Mouse (Mus musculus): ENCODE data around the gene Cd151. TPM values are rescaled to one million over a fixed set of nuclear protein-coding genes. Genes with fewer than 3 reads are reported as not detected.
"Not testable (repeated sequence)": the region's sequence is repeated elsewhere in the genome, so short reads cannot be mapped to it uniquely, and the experiment has no call there.

Gene Cd151
- total RNA-seq, 2 experiments from 2014 or later, result 11.0 TPM; not detected in 1

- peak; percentile 71 for ATAC-seq (replicated peaks; ENCODE audit: low FRiP score, poor library complexity, severe bottlenecking)
Measured at GRCm38 (mm10) chr7:141435129-141435855, 31.9 kb upstream of the Cd151 start.

DNA sequence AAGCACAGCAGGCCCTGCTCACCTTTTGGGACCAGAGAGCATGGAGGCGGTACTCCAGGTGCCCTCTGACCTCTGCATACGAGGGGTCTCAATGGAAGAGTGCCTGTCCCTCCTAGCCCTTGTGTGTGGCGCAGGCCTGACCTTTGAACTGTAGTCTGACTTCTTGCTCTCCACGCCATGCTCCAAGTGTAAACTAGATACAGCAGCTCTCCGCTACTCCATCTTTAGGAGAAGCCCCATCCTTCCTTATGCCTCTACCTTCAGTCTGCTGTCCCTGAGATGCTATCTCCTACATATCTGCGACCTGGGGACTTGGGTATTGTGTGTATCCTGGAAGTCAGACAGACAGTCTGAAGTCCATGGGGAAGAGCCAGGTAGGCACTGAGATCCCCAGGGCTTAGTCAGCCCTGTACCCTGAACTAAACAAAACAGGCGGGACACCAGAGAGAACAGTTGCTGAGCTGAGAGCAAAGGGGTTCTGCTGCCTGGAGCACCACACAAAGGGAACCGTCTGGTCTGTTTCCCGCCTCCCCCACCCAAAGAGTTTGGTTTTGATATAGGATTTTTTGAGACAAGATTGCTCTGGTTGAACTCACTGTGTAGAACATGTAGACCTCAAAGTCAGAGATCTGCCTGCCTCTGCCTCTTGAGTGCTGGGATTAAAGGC, 31.2 kb upstream of the Cd151 start:
- ATAC-seq (replicated peaks; ENCODE audit: low FRiP score, poor library complexity, severe bottlenecking), result no peak

- no peak for ATAC-seq (replicated peaks; ENCODE audit: low FRiP score, poor library complexity, severe bottlenecking)
Measured at GRCm38 (mm10) chr7:141436523-141436892, 30.7 kb upstream of the Cd151 start.

- peak; percentile 65 for ATAC-seq (replicated peaks; ENCODE audit: low FRiP score, poor library complexity, severe bottlenecking)
Measured at GRCm38 (mm10) chr7:141437178-141438120, 29.7 kb upstream of the Cd151 start, which contains the start of gene Slc25a22. Gene Slc25a22, minus strand, starts transcription at chr7:141437892.

DNA sequence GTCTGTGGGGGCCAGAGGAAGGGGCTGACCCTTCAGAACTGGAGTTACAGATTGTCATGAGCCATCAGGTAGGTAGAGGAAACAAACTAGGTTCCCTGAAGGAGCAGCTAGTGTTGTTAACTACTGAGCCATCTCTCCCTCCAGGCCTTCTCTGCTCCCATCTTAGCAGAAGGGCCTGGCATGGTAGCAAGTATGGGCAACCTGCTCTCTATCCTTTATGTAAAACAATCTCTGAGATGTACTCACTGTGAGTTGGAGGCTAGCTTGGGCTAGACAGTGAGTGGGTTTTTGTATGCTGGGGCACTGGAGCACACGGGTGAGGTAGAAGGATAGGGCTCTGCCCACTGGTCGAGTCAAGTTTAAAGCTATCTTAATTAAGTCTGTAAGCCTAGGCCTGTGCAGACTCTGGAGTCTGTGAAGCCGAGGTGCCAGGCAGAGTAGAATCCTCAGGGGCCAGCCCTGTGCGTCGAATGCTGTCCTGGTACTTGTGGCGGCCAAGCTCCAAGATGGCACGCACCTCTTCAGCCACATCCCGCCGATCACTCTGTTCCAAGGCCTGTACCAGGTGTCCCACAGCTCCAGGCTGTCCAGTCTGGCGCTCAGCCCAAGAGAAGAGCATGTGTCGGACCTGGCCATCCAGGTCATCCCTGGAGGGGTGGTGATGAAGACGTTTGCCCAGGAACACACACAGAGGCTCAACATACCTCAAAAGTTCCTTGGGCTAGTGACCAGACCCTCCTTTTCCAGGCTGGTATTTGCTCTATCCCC, 28.8 kb upstream of the Cd151 start:
- no peak for ATAC-seq (replicated peaks; ENCODE audit: low FRiP score, poor library complexity, severe bottlenecking)

- ATAC-seq (replicated peaks; ENCODE audit: low FRiP score, poor library complexity, severe bottlenecking), result no peak
Measured at GRCm38 (mm10) chr7:141439140-141439679, 28.0 kb upstream of the Cd151 start.

DNA sequence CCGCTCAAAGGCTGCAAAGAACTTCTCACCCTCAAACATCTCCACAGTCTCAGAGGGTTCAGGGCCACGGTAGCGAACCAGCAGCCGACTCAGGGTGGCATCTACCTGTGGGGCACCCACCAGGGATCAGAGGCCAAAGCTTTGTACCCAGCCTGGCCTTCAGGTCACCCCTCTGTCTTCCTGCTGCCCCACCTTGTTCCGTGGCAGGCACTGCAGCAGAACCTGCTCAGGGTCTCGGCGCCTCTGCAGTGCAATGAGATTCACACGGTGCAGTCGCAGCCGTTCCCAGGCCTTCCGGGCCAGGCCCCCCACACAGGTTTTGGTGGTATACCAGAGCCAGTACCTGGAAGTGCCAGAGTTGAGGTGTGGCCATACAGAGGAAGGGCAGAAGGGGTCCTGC, 27.4 kb upstream of the Cd151 start:
- ATAC-seq (replicated peaks; ENCODE audit: low FRiP score, poor library complexity, severe bottlenecking), result no peak

GRCm38 (mm10) chr7:141440613-141441012, 26.6 kb upstream of the Cd151 start:
- ATAC-seq (replicated peaks; ENCODE audit: low FRiP score, poor library complexity, severe bottlenecking), result no peak

GRCm38 (mm10) chr7:141441460-141441859, 25.7 kb upstream of the Cd151 start:
- ATAC-seq (replicated peaks; ENCODE audit: low FRiP score, poor library complexity, severe bottlenecking), result no peak

GRCm38 (mm10) chr7:141442199-141442598, 25.0 kb upstream of the Cd151 start:
- no peak for ATAC-seq (replicated peaks; ENCODE audit: low FRiP score, poor library complexity, severe bottlenecking)

GRCm38 (mm10) chr7:141443081-141443821, 23.9 kb upstream of the Cd151 start:
- peak; percentile 39 for ATAC-seq (replicated peaks; ENCODE audit: low FRiP score, poor library complexity, severe bottlenecking)

DNA sequence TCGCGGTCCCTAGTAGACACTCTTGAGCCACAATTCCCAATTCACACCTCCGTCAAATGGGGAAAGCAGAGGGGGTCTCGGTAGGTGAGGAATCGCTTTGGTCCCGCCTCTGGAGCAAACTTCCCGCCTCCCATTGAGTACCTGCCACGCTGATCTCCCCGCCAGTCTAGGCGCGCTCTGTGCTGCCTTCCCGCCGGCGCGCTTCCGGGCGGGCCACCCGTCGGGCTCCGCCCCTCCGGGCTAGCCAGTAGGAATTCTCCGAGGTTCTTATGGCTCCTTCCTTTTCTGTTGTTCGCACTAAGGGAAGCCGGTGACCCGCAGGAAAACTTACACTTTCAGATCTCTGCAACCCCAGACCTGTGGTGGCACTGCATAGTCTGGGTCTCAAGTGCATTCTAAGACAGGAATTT, 23.4 kb upstream of the Cd151 start, which contains the start of gene Pidd1:
Gene Pidd1 (minus strand): TSS at position 198 of the 410 bp plus-strand sequence.
- ATAC-seq (replicated peaks; ENCODE audit: low FRiP score, poor library complexity, severe bottlenecking), result peak; percentile 57

DNA sequence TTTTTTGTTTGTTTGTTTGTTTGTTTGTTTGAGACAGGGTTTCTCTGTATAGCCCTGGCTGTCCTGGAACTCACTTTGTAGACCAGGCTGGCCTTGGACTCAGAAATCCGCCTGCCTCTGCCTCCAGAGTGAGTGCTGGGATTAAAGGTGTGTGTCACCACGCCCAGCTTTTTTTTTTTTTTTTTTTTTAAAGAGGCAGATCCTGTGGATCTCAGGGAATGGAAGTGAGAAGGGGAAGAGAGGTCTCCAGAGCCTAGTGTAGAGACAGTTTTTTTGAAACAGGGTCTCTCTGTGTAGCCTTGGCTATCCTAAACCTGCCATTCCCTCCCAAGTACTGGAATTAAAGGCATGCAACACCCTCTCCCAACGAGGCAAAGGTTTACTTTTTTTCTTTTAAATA, 20.8 kb upstream of the Cd151 start:
- not testable (repeated sequence) for ATAC-seq (replicated peaks; ENCODE audit: low FRiP score, poor library complexity, severe bottlenecking)

- ATAC-seq (replicated peaks; ENCODE audit: low FRiP score, poor library complexity, severe bottlenecking), result peak; percentile 86
Measured at GRCm38 (mm10) chr7:141447110-141447991, 19.8 kb upstream of the Cd151 start, which contains the start of gene Rplp2. Gene Rplp2, plus strand, starts transcription at chr7:141447370.

- no peak for ATAC-seq (replicated peaks; ENCODE audit: low FRiP score, poor library complexity, severe bottlenecking)
Measured at GRCm38 (mm10) chr7:141451928-141452327, 15.3 kb upstream of the Cd151 start.

DNA sequence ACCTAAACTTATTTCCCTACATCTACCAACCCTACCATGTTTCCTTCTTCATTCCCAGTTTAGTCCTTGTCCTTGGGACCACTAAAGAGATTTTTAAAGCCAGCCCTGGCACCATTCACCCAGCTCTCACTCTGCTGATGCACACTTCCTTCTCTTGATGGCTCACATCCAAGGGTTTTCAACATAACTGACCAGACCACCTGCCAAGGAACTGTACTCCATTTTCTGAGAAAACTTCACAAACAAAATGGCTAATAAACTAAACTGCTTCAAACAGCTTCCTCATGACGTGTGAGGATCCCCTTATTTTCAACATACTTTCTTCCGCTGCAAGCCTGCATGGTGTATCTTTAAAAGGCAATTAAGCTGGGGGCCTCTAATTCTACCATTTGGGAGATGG, 13.6 kb upstream of the Cd151 start:
- no peak for ATAC-seq (replicated peaks; ENCODE audit: low FRiP score, poor library complexity, severe bottlenecking)

- peak; percentile 83 for ATAC-seq (replicated peaks; ENCODE audit: low FRiP score, poor library complexity, severe bottlenecking)
Measured at GRCm38 (mm10) chr7:141454967-141455551, 12.1 kb upstream of the Cd151 start, which contains the start of gene Pnpla2. Gene Pnpla2, plus strand, starts transcription at chr7:141455198.
